Mouse (Mus musculus): ENCODE results near the gene Arhgef15. TPM values are rescaled to one million over a fixed set of nuclear protein-coding genes. Genes with fewer than 3 reads are reported as not detected.
"Not testable (repeated sequence)": the region's sequence is repeated elsewhere in the genome, so short reads cannot be mapped to it uniquely, and the experiment has no call there.

Gene Arhgef15
- polyA plus RNA-seq (2015; fragmentation: Nextera tagmentation; extraction: Ambion mirVana) = 15.8 and 19.6 TPM in 2 replicates

DNA sequence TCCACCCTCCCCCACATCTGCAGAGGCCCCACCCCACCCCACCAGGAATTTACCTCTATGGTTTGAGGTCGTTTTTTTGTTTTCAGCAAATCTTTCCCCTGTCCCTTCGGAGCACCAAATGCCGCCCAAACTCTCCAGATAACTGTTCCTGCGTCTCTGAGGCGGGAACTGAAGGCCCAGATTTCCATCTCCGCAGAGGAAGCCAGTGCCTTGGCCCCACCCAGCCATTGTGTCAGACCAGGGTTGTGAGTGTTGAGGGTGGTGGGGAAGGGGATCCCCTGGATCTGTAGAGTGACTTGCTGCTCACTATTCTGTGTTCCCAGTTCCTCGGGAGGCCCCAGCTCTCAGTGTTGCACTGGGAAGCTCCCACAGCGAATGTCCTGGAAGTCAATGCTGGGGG, at the start of gene Arhgef15:
TSS of gene Arhgef15 (minus strand) at position 173 of the 400 bp plus-strand sequence.
- Histone ChIP-seq H3K36me3 (no peaks in the 10 kb centered on the region), H3K4me3 (replicated peaks) (peak within 1 kb of the TSS; percentile 44), H3K9ac (0 out of 2 replicates have a peak within 1 kb of the TSS, but pooled peaks have one; percentile 1), H3K9me3 (replicated peaks) (no peaks in the 10 kb centered on the region), H3K4me1 (peaks cover 37% of the 10 kb centered on the region), H3K4me2 (peak within 1 kb of the TSS; percentile 76), H3K27me3 (peaks cover 23% of the 10 kb centered on the region), H3K27ac (peak within 1 kb of the TSS; percentile 63)
- ATAC-seq (replicated peaks; ENCODE audit: low FRiP score) = no peak
- WGBS = 43% methylated on average over 8 of the region's 8 CpGs

- H3K4me1 ChIP-seq = peaks cover 18% of the 10 kb centered on the region
- not testable (repeated sequence) for H3K4me2 ChIP-seq; H3K27me3 ChIP-seq; ATAC-seq (replicated peaks; ENCODE audit: low FRiP score); H3K4me3 ChIP-seq (replicated peaks); H3K9ac ChIP-seq; H3K27ac ChIP-seq; H3K9me3 ChIP-seq (replicated peaks)
- H3K36me3 ChIP-seq = peaks cover 21% of the 10 kb centered on the region
These were observed 49.3 kb upstream of the Arhgef15 start for GRCm38 (mm10) chr11:69006575-69006974.

- WGBS = 94% methylated on average over 7 of the region's 7 CpGs
- Histone ChIP-seq H3K4me2 (no peak overlapping the region), H3K27me3 (no peaks in the 10 kb centered on the region), H3K36me3 (peaks cover 35% of the 10 kb centered on the region), H3K9ac (no peak overlapping the region), H3K27ac (no peak overlapping the region), H3K9me3 (replicated peaks) (no peaks in the 10 kb centered on the region), H3K4me3 (replicated peaks) (no peak overlapping the region), H3K4me1 (peaks cover 9% of the 10 kb centered on the region)
- ATAC-seq (replicated peaks; ENCODE audit: low FRiP score) = no peak
These were observed 47.9 kb upstream of the Arhgef15 start for GRCm38 (mm10) chr11:69005193-69005592.

GRCm38 (mm10) chr11:69003592-69003991, 46.3 kb upstream of the Arhgef15 start:
- no peaks in the 10 kb centered on the region for H3K27me3 ChIP-seq
- H3K9me3 ChIP-seq (replicated peaks) = no peaks in the 10 kb centered on the region
- no peak overlapping the region for H3K4me3 ChIP-seq (replicated peaks)
- H3K36me3 ChIP-seq = peaks cover 51% of the 10 kb centered on the region
- 56% methylated on average over 4 of the region's 4 CpGs for WGBS
- no peak overlapping the region for H3K4me2 ChIP-seq
- H3K9ac ChIP-seq = no peak overlapping the region
- H3K27ac ChIP-seq = no peak overlapping the region
- ATAC-seq (replicated peaks; ENCODE audit: low FRiP score) = no peak
- H3K4me1 ChIP-seq = peaks cover 9% of the 10 kb centered on the region

GRCm38 (mm10) chr11:69002782-69003181, 45.5 kb upstream of the Arhgef15 start:
- peaks cover 59% of the 10 kb centered on the region for H3K36me3 ChIP-seq

DNA sequence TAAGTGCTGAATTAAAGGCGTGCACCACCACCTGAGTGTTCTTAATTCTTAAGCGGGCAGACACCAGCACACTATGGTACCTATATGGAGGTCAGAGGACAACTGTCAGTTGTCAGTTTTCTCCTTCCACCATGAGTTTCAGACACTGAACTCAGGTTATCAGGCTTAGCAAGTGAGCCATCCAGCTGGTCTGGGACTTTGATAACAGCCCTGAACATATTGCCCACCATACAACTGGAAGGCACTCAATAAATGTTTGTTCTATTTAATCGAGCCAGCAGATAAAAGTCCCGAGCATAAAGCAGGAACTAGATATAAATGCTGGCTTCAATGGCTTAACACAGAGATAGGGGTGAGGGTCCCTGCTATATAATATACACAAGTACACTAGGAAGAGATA, 39.8 kb upstream of the Arhgef15 start:
- ATAC-seq (replicated peaks; ENCODE audit: low FRiP score) = no peak
- H3K4me3 ChIP-seq (replicated peaks) = no peak overlapping the region
- no peak overlapping the region for H3K9ac ChIP-seq
- H3K9me3 ChIP-seq (replicated peaks) = no peaks in the 10 kb centered on the region
- no peak overlapping the region for H3K27ac ChIP-seq
- no peak overlapping the region for H3K4me2 ChIP-seq
- H3K4me1 ChIP-seq = no peaks in the 10 kb centered on the region
- 94% methylated on average over 4 of the region's 4 CpGs for WGBS
- H3K27me3 ChIP-seq = no peaks in the 10 kb centered on the region
- H3K36me3 ChIP-seq = peaks cover 98% of the 10 kb centered on the region

More at GRCm38 (mm10) chr11:69002782-69003181, 45.5 kb upstream of the Arhgef15 start:
- not testable (repeated sequence) for H3K9me3 ChIP-seq (replicated peaks); H3K9ac ChIP-seq; H3K4me2 ChIP-seq; H3K4me1 ChIP-seq; H3K27me3 ChIP-seq; H3K27ac ChIP-seq; ATAC-seq (replicated peaks; ENCODE audit: low FRiP score); H3K4me3 ChIP-seq (replicated peaks)
- WGBS = 92% methylated on average over 4 of the region's 4 CpGs

DNA sequence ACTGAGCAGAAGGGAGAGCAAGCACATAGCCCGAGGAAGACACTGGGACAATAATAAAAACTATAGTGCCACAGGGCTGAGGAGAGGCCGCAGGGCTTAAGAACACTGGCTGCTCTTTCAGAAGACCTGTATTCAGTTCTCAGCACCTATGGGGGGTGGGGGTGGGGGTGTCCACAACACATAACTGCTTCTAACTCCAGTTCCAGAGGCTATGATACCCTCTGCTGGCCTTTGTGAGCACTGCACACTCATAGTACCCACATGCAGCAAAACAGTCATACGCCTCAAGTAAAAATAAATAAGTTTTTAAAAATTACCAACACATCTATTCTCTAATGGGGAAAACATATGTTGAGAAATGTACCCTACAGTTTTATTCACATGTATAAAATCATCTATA, 37.1 kb upstream of the Arhgef15 start:
- WGBS = 97% methylated on average over 3 of the region's 3 CpGs
- no peaks in the 10 kb centered on the region for H3K4me1 ChIP-seq
- H3K9ac ChIP-seq = no peak overlapping the region
- H3K36me3 ChIP-seq = peaks cover 98% of the 10 kb centered on the region
- no peak for ATAC-seq (replicated peaks; ENCODE audit: low FRiP score)
- no peaks in the 10 kb centered on the region for H3K27me3 ChIP-seq
- no peak overlapping the region for H3K4me3 ChIP-seq (replicated peaks)
- H3K4me2 ChIP-seq = no peak overlapping the region
- no peaks in the 10 kb centered on the region for H3K9me3 ChIP-seq (replicated peaks)
- H3K27ac ChIP-seq = no peak overlapping the region

- H3K9ac ChIP-seq = no peak overlapping the region
- no peaks in the 10 kb centered on the region for H3K27me3 ChIP-seq
- 88% methylated on average over 7 of the region's 7 CpGs for WGBS
- no peak overlapping the region for H3K4me2 ChIP-seq
- peaks cover 98% of the 10 kb centered on the region for H3K36me3 ChIP-seq
- H3K9me3 ChIP-seq (replicated peaks) = no peaks in the 10 kb centered on the region
- no peak overlapping the region for H3K27ac ChIP-seq
- H3K4me1 ChIP-seq = no peaks in the 10 kb centered on the region
- no peak overlapping the region for H3K4me3 ChIP-seq (replicated peaks)
- no peak for ATAC-seq (replicated peaks; ENCODE audit: low FRiP score)
These were observed 35.8 kb upstream of the Arhgef15 start for GRCm38 (mm10) chr11:68993122-68993521.

GRCm38 (mm10) chr11:68988341-68988740, 31.1 kb upstream of the Arhgef15 start:
- WGBS = 92% methylated on average over 17 of the region's 17 CpGs
- Histone ChIP-seq H3K9me3 (replicated peaks) (no peaks in the 10 kb centered on the region), H3K27me3 (no peaks in the 10 kb centered on the region), H3K4me2 (no peak overlapping the region), H3K9ac (no peak overlapping the region), H3K4me3 (replicated peaks) (no peak overlapping the region), H3K4me1 (no peaks in the 10 kb centered on the region), H3K36me3 (peaks cover 75% of the 10 kb centered on the region), H3K27ac (no peak overlapping the region)
- no peak for ATAC-seq (replicated peaks; ENCODE audit: low FRiP score)

GRCm38 (mm10) chr11:68987365-68987882, 30.1 kb upstream of the Arhgef15 start:
- Histone ChIP-seq H3K4me2 (no peak overlapping the region), H3K4me1 (no peaks in the 10 kb centered on the region), H3K27ac (no peak overlapping the region), H3K27me3 (no peaks in the 10 kb centered on the region), H3K4me3 (replicated peaks) (no peak overlapping the region), H3K9me3 (replicated peaks) (no peaks in the 10 kb centered on the region), H3K36me3 (peaks cover 66% of the 10 kb centered on the region), H3K9ac (no peak overlapping the region)
- WGBS = 89% methylated on average over 11 of the region's 11 CpGs
- ATAC-seq (replicated peaks; ENCODE audit: low FRiP score) = no peak

- WGBS = 23% methylated on average over 4 of the region's 4 CpGs
- Histone ChIP-seq H3K27ac (no peak overlapping the region), H3K36me3 (peaks cover 19% of the 10 kb centered on the region), H3K27me3 (no peaks in the 10 kb centered on the region), H3K9me3 (replicated peaks) (no peaks in the 10 kb centered on the region), H3K4me3 (replicated peaks) (no peak overlapping the region), H3K4me2 (no peak overlapping the region), H3K4me1 (no peaks in the 10 kb centered on the region), H3K9ac (no peak overlapping the region)
- 0 out of 2 replicates have a peak, but pooled peaks have one; percentile 18 for ATAC-seq (replicated peaks; ENCODE audit: low FRiP score)
These were observed 25.5 kb upstream of the Arhgef15 start for GRCm38 (mm10) chr11:68982639-68983369.

DNA sequence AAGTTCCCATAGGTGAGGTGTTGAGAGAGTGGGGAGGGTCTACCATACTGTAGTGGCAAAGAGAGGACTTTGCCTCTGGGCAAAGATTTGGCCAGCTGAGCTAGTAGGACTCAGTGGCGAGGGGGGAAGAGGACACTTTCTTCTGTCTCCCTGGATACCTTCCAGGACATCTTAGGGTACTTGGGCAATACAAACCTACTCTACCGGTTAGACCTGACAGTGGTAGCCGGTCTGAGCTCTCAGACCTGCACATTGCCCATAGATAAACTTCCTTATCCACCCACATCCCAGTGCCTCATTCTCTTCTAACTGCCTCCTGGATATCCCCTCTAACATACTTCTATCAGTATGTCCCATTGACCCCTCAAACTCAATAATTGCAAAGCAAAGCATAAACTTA, 23.6 kb upstream of the Arhgef15 start:
- Histone ChIP-seq H3K9ac (no peak overlapping the region), H3K36me3 (peaks cover 2% of the 10 kb centered on the region; the same call in 1 of the 2 replicates), H3K9me3 (replicated peaks) (no peaks in the 10 kb centered on the region), H3K4me3 (replicated peaks) (no peak overlapping the region), H3K4me1 (no peaks in the 10 kb centered on the region), H3K27ac (no peak overlapping the region), H3K27me3 (no peaks in the 10 kb centered on the region), H3K4me2 (no peak overlapping the region)
- no peak for ATAC-seq (replicated peaks; ENCODE audit: low FRiP score)
- WGBS = 79% methylated on average over 3 of the region's 3 CpGs

Data from kidney, embryonic 15.5 days (tissue).